8 mouse cellular contexts compared by ENCODE assay signal in genomic region chr8:119885612-119886011, GRCm38 (mm10). TPM values are rescaled to one million over a fixed set of nuclear protein-coding genes. Genes with fewer than 3 reads are reported as not detected.
DNase-seq lines count a peak whose midpoint lies in the region; ATAC-seq and TF ChIP-seq lines count a peak whose summit lies in the region.

No protein-coding gene starts in this region.

- H3K27ac ChIP-seq in forebrain, embryonic 14.5 days (ENCODE audit: low read depth, low read length) = no peak overlapping the region
- no peak overlapping the region for H3K27ac ChIP-seq in forebrain, embryonic 13.5 days
- no peak overlapping the region for H3K27ac ChIP-seq in heart, adult 2 months
- H3K27ac ChIP-seq in neural tube, embryonic 15.5 days (replicated peaks) = no peak overlapping the region

- no peak overlapping the region for H3K4me3 ChIP-seq in forebrain, embryonic 14.5 days (ENCODE audit: low read depth, low read length)
- no peak overlapping the region for H3K4me3 ChIP-seq in forebrain, embryonic 13.5 days
- H3K4me3 ChIP-seq in heart, adult 2 months = no peak overlapping the region
- H3K4me3 ChIP-seq in neural tube, embryonic 15.5 days (replicated peaks) = no peak overlapping the region

- TF ChIP-seq EP300 in heart, adult 2 months (IDR thresholded peaks at IDR 0.05; ENCODE audit: insufficient read depth, low read depth, low read length) = no peak

- intact Hi-C loops in heart, adult 2 months (cut with DNase I) = no loop called here

- no peaks in the 10 kb centered on the region for H3K27me3 ChIP-seq in forebrain, embryonic 14.5 days (replicated peaks; ENCODE audit: control insufficient read depth, insufficient read depth, low read length)
- no peaks in the 10 kb centered on the region for H3K27me3 ChIP-seq in forebrain, embryonic 13.5 days
- H3K27me3 ChIP-seq in heart, adult 2 months (ENCODE audit: control insufficient read depth, insufficient read depth, low read length) = no peaks in the 10 kb centered on the region
- H3K27me3 ChIP-seq in neural tube, embryonic 15.5 days (replicated peaks) = no peaks in the 10 kb centered on the region

- no peak for ATAC-seq in forebrain, embryonic 14.5 days
- no peak for ATAC-seq in forebrain, embryonic 13.5 days
- no peak for ATAC-seq in neural tube, embryonic 15.5 days (ENCODE audit: low FRiP score)

- peak; percentile 68 for DNase-seq in forebrain, embryonic 14.5 days (ENCODE audit: low spot score)
- peak; percentile 75 to 82 for DNase-seq in adrenal gland, postnatal 36 days
- peak; percentile 34 to 35 for DNase-seq in heart, adult 2 months
- DNase-seq in kidney, adult 9 months = peak; percentile 95
- DNase-seq in lung, postnatal 25 days (ENCODE audit: low spot score) = peak; percentile 15
- no peak for DNase-seq in c-Kit-positive CD71-positive TER-119-positive erythroid progenitor cells, embryonic 14.5 days (ENCODE audit: low spot score)

- no peaks in the 10 kb centered on the region for H3K36me3 ChIP-seq in forebrain, embryonic 14.5 days (ENCODE audit: control insufficient read depth, insufficient read depth, low read length)
- no peaks in the 10 kb centered on the region for H3K36me3 ChIP-seq in forebrain, embryonic 13.5 days (ENCODE audit: poor library complexity, severe bottlenecking)
- no peaks in the 10 kb centered on the region for H3K36me3 ChIP-seq in heart, adult 2 months (ENCODE audit: control insufficient read depth, insufficient read depth, low read length)
- H3K36me3 ChIP-seq in neural tube, embryonic 15.5 days = no peaks in the 10 kb centered on the region

- H3K79me2 ChIP-seq in heart, adult 2 months (replicated peaks; ENCODE audit: control insufficient read depth, insufficient read depth, low read length) = no peaks in the 10 kb centered on the region

- TF ChIP-seq CTCF in heart, adult 2 months (IDR thresholded peaks at IDR 0.05) = no peak

- 31% methylated on average over 3 of the region's 3 CpGs for WGBS in forebrain, embryonic 14.5 days
- WGBS in forebrain, embryonic 13.5 days = 28% methylated on average over 3 of the region's 3 CpGs
- WGBS in heart, adult 2 months = 17% methylated on average over 3 of the region's 3 CpGs
- 35% methylated on average over 3 of the region's 3 CpGs for WGBS in neural tube, embryonic 15.5 days

- H3K4me2 ChIP-seq in forebrain, embryonic 14.5 days (ENCODE audit: low read length) = no peak overlapping the region
- H3K4me2 ChIP-seq in forebrain, embryonic 13.5 days = no peak overlapping the region
- H3K4me2 ChIP-seq in neural tube, embryonic 15.5 days = no peak overlapping the region

- H3K9me3 ChIP-seq in forebrain, embryonic 14.5 days (replicated peaks; ENCODE audit: control insufficient read depth, low read length) = no peaks in the 10 kb centered on the region
- H3K9me3 ChIP-seq in forebrain, embryonic 13.5 days (replicated peaks) = no peaks in the 10 kb centered on the region
- H3K9me3 ChIP-seq in neural tube, embryonic 15.5 days (replicated peaks) = no peaks in the 10 kb centered on the region

- no peaks in the 10 kb centered on the region for H3K4me1 ChIP-seq in forebrain, embryonic 14.5 days (ENCODE audit: control insufficient read depth, insufficient read depth, low read length)
- H3K4me1 ChIP-seq in forebrain, embryonic 13.5 days = peaks cover 14% of the 10 kb centered on the region
- H3K4me1 ChIP-seq in heart, adult 2 months (ENCODE audit: control insufficient read depth, insufficient read depth, low read length) = peaks cover 4% of the 10 kb centered on the region
- H3K4me1 ChIP-seq in neural tube, embryonic 15.5 days = no peaks in the 10 kb centered on the region

- TF ChIP-seq POLR2A in heart, adult 2 months (IDR thresholded peaks at IDR 0.05; ENCODE audit: insufficient read depth, low read depth, low read length) = no peak

- H3K9ac ChIP-seq in forebrain, embryonic 14.5 days (ENCODE audit: low read length) = no peak overlapping the region
- no peak overlapping the region for H3K9ac ChIP-seq in forebrain, embryonic 13.5 days
- no peak overlapping the region for H3K9ac ChIP-seq in heart, adult 2 months (ENCODE audit: low read depth, low read length)
- no peak overlapping the region for H3K9ac ChIP-seq in neural tube, embryonic 15.5 days (replicated peaks)

RNA-seq across cellular contexts. Expression of gene Klhl36, which starts 23.5 kb away (rescaled TPM):
- polyA plus RNA-seq in forebrain, embryonic 14.5 days (2014; fragmentation: Nextera tagmentation; extraction: Ambion mirVana) = 11.9 and 12.5 TPM in 2 replicates
- 10.8 and 12.6 TPM in 2 replicates for polyA plus RNA-seq in forebrain, embryonic 13.5 days (2015; fragmentation: Nextera tagmentation; extraction: Ambion mirVana)
- total RNA-seq in adrenal gland, postnatal 36 days (2021) = 1 to 10 TPM; 5.0 to 10.0 TPM
- 1 to 10 TPM; 2.6 to 2.7 TPM for total RNA-seq in heart, adult 2 months (2021)
- polyA plus RNA-seq in heart, adult 2 months (2012; rRNA removed) = 5.7 and 6.0 TPM in 2 replicates
- 16.5 and 17.4 TPM in 2 replicates for polyA plus RNA-seq in neural tube, embryonic 15.5 days (2015; fragmentation: Nextera tagmentation; extraction: Ambion mirVana)

RNA-seq across cellular contexts. Expression of gene Usp10, which starts 24.5 kb away (rescaled TPM):
- polyA plus RNA-seq in forebrain, embryonic 14.5 days (2014; fragmentation: Nextera tagmentation; extraction: Ambion mirVana) = 94.2 and 119 TPM in 2 replicates
- 133 and 161 TPM in 2 replicates for polyA plus RNA-seq in forebrain, embryonic 13.5 days (2015; fragmentation: Nextera tagmentation; extraction: Ambion mirVana)
- 100 to 1,000 TPM; 100 to 113 TPM for total RNA-seq in adrenal gland, postnatal 36 days (2021)
- total RNA-seq in heart, adult 2 months (2021) = 10 to 100 TPM; 41.9 to 49.8 TPM
- polyA plus RNA-seq in heart, adult 2 months (2012; rRNA removed) = 51.1 and 58.6 TPM in 2 replicates
- 121 and 127 TPM in 2 replicates for polyA plus RNA-seq in neural tube, embryonic 15.5 days (2015; fragmentation: Nextera tagmentation; extraction: Ambion mirVana)

RNA-seq across cellular contexts. Expression of gene Gm20388, which starts 25.0 kb away (rescaled TPM):
- polyA plus RNA-seq in forebrain, embryonic 14.5 days (2014; fragmentation: Nextera tagmentation; extraction: Ambion mirVana) = 4.5 and 7.4 TPM in 2 replicates
- 5.6 and 13.1 TPM in 2 replicates for polyA plus RNA-seq in forebrain, embryonic 13.5 days (2015; fragmentation: Nextera tagmentation; extraction: Ambion mirVana)
- total RNA-seq in adrenal gland, postnatal 36 days (2021) = 1 to 10 TPM; 2.4 to 7.4 TPM
- 1 to 10 TPM in 1 of 2 experiments, not detected in 1; 1.8 TPM for total RNA-seq in heart, adult 2 months (2021)
- polyA plus RNA-seq in heart, adult 2 months (2012; rRNA removed) = 32.3 and 39.0 TPM in 2 replicates
- 3.5 TPM in 1 of 2 replicates, not detected in the other for polyA plus RNA-seq in neural tube, embryonic 15.5 days (2015; fragmentation: Nextera tagmentation; extraction: Ambion mirVana)

RNA-seq across cellular contexts. Expression of gene Cotl1, which starts 45.3 kb away (rescaled TPM):
- 403 and 455 TPM in 2 replicates for polyA plus RNA-seq in forebrain, embryonic 14.5 days (2014; fragmentation: Nextera tagmentation; extraction: Ambion mirVana)
- polyA plus RNA-seq in forebrain, embryonic 13.5 days (2015; fragmentation: Nextera tagmentation; extraction: Ambion mirVana) = 92.3 and 99.6 TPM in 2 replicates
- 10 to 100 TPM; 44.4 to 51.3 TPM for total RNA-seq in adrenal gland, postnatal 36 days (2021)
- total RNA-seq in heart, adult 2 months (2021) = 10 to 100 TPM; 17.5 to 20.4 TPM
- polyA plus RNA-seq in heart, adult 2 months (2012; rRNA removed) = 16.5 and 23.2 TPM in 2 replicates
- polyA plus RNA-seq in neural tube, embryonic 15.5 days (2015; fragmentation: Nextera tagmentation; extraction: Ambion mirVana) = 104 and 158 TPM in 2 replicates
